18 mouse cellular contexts compared by ENCODE assay signal in genomic region chr3:148387550-148387949, GRCm38 (mm10).
"Had no signal": no experiment of that assay in that cellular context is flagged by ENCODE, and none has a peak within 500 bp of the region (broad histone marks: within the 10 kb centered on the region; RNA-seq: fewer than 3 reads in every experiment).

No protein-coding gene starts in this region.

- H3K27ac ChIP-seq: liver, embryonic 13.5 days; midbrain, embryonic 10.5 days; midbrain, embryonic 13.5 days; neural tube, embryonic 12.5 days; neural tube, embryonic 15.5 days; stomach, embryonic 15.5 days had no signal

- DNase-seq: kidney, adult 11 months; kidney, adult 9 months; kidney, postnatal 14 days; kidney, postnatal 4 days; liver, embryonic 13.5 days; lung, adult 2 months; lung, postnatal 36 days; retina, postnatal 1 day; right cerebral cortex, postnatal 25 days; spleen, adult 18-20 months; thymus, postnatal 36 days had no signal

- H3K9ac ChIP-seq: liver, embryonic 13.5 days; midbrain, embryonic 13.5 days; neural tube, embryonic 12.5 days; neural tube, embryonic 15.5 days; stomach, embryonic 15.5 days had no signal

- H3K27me3 ChIP-seq: liver, embryonic 13.5 days; midbrain, embryonic 13.5 days; neural tube, embryonic 12.5 days; neural tube, embryonic 15.5 days; stomach, embryonic 15.5 days had no signal

- H3K4me1 ChIP-seq: liver, embryonic 13.5 days; midbrain, embryonic 13.5 days; neural tube, embryonic 12.5 days; neural tube, embryonic 15.5 days; stomach, embryonic 15.5 days had no signal

- H3K9me3 ChIP-seq: liver, embryonic 13.5 days; midbrain, embryonic 13.5 days; neural tube, embryonic 12.5 days; neural tube, embryonic 15.5 days; stomach, embryonic 15.5 days had no signal

- H3K36me3 ChIP-seq: liver, embryonic 13.5 days; midbrain, embryonic 10.5 days; midbrain, embryonic 13.5 days; neural tube, embryonic 12.5 days; neural tube, embryonic 15.5 days; stomach, embryonic 15.5 days had no signal

- H3K4me2 ChIP-seq: liver, embryonic 13.5 days; midbrain, embryonic 13.5 days; neural tube, embryonic 12.5 days; neural tube, embryonic 15.5 days; stomach, embryonic 15.5 days had no signal

- ATAC-seq: lung, postnatal 0 days; midbrain, embryonic 13.5 days; midbrain, embryonic 16.5 days had no signal

- H3K4me3 ChIP-seq: liver, embryonic 13.5 days; midbrain, embryonic 10.5 days; midbrain, embryonic 13.5 days; neural tube, embryonic 12.5 days; neural tube, embryonic 15.5 days; stomach, embryonic 15.5 days had no signal
